Mouse (Mus musculus): ENCODE data around the gene Me3. TPM values are rescaled to one million over a fixed set of nuclear protein-coding genes. Genes with fewer than 3 reads are reported as not detected.

The Me3 gene
- polyA plus RNA-seq, 1 experiment: 55.4 TPM

DNA sequence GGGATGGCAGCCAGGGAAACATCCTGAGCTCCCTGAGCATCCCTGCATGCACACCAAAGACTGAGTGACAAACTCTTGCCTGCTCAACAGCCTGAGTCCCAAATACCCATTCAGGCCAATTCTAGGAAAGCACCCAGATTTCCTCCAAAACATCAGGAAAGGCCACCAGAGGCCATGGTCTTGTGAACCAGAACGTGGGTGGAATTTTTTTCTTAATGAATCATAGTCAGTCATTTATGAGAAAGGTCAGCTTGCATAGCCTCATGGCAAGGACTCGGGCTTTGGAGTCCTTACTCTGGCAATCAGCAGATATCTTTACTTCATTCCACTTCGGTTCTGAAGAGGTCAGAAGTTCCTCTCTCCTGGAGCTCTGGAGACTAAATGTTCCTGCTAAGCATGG, 218.3 kb downstream of the Me3 start:
- Histone ChIP-seq H3K27ac (replicated peaks; ENCODE audit: low read depth, low read length) (no peak overlapping the region), H3K4me3 (ENCODE audit: insufficient read depth, low read depth, low read length) (no peak overlapping the region), H3K4me1 (ENCODE audit: control insufficient read depth, insufficient read depth, insufficient read length, low read length) (peaks cover 4% of the 10 kb centered on the region; the same call in 1 of the 2 replicates)

DNA sequence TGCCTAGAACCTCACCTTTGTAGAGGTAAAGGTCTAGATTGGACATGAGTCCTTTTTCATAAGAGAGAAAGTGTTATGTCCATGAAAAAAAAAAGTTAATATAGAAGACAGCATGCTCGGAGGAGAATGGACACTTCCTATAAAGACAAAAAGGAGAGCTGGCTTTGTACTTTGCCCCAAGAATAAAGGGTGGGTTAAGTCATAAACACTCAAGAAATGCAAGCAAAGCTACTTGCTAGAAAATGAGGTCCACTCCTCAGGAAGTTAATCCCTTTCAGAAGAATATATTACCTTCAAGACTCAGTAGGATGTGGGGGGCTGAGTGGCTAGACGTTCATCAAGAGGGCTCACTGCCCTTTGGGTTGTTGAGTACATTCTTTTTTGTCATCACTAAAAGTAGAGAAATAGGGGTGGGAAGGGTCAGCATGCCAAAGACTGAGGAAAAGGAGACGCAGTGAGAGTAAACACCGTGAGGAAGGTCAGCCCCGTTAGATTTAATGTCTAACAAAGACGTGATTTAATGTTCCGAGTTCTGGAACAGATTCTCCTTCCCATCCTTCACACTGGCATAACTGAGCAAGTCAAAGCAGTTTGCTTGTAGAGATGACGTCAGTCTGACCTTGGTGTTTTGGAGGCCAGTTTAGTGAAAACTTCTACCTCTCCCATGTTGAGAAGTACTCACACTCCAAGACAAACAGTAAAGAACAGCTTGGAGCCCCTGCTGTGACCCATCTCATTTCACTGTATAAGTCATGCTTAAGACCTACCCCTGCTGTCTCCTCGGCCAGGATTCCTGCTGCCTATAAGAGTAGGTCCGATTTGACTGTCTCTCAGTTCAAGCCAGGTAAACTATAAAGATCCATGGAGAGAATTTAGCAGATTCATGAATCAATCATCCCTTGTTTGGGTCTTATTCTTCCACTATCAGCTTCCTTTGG, 220.2 kb downstream of the Me3 start:
- peaks cover 4% of the 10 kb centered on the region; the same call in 1 of the 2 replicates for H3K4me1 ChIP-seq (ENCODE audit: control insufficient read depth, insufficient read depth, insufficient read length, low read length)
- no peak overlapping the region for H3K4me3 ChIP-seq (ENCODE audit: insufficient read depth, low read depth, low read length)
- H3K27ac ChIP-seq (replicated peaks; ENCODE audit: low read depth, low read length): no peak overlapping the region

DNA sequence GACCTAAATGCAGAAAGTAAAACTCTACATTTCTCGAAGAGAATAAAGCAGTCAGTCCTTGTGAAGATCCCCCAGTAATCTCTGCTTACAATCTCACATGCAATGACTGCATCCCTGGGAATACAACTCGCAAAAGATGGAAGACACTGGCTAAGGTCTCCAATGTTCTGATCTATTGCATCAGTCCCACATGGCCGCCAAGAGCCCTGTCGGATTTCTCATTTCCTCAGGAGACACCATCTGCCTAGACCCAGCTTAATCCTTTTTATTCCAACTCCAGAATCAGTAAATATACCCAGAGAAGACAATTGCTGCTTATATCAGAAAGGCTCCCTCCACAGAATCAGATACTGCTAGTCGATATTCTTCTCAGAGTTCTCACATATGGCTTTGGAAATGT, 220.9 kb downstream of the Me3 start:
- no peak overlapping the region for H3K4me3 ChIP-seq (ENCODE audit: insufficient read depth, low read depth, low read length)
- peaks cover 4% of the 10 kb centered on the region; the same call in 1 of the 2 replicates for H3K4me1 ChIP-seq (ENCODE audit: control insufficient read depth, insufficient read depth, insufficient read length, low read length)
- no peak overlapping the region for H3K27ac ChIP-seq (replicated peaks; ENCODE audit: low read depth, low read length)

DNA sequence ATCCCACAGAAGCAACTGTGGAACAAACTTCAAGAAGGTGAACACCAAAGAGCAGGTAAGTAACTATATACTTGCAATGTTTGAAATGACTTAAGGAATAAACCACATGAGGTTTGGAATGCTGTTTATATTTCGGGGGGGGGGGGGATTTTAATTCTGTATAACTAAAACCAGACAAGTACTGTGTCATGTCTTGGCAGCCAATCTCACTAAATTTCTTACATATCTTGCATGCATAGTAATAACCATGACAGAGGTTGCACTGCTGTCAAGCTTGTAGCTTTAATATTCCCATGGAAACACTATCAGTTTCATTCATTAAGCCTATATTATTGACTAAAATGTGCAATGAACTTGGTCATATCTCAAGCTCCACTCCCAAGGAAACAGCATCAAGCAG, 223.0 kb downstream of the Me3 start:
- peaks cover 4% of the 10 kb centered on the region; the same call in 1 of the 2 replicates for H3K4me1 ChIP-seq (ENCODE audit: control insufficient read depth, insufficient read depth, insufficient read length, low read length)
- no peak overlapping the region for H3K4me3 ChIP-seq (ENCODE audit: insufficient read depth, low read depth, low read length)
- no peak overlapping the region for H3K27ac ChIP-seq (replicated peaks; ENCODE audit: low read depth, low read length)

DNA sequence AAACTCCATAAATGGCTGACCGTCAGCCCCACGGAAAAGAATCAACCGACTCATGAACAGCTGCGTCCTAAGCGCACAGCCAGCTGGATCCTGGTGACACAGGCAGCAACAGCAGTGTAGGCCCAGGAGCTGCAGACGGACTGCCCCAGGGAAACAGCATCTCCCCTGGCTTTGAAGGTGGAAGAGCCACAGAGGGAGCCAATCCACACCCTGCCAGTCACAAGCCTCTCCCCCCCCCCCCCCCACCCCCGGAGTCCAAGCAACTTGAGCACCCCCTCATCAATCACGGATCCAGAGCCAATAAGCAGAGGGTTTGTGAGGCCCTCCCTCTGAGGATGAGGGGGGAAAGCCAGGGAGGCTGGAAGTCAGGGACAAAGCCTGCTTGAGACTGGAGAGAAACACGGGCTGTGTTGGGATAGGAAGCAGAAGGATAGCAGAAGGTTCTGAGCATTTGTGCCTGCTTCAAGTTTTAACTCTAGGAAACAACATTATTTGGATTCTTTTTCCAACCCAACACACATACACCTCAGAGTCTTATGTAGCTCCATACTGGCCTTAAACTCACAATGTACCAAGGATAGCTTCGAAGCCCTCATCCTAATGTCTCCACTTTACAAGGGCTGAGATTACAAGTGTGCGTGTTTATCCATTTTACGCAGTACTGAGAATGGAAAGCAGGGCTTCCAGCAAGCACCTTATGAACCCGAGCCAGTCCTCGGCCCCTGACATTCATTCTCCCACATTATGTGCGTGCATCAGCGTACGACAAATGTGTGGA, 224.4 kb downstream of the Me3 start:
- Histone ChIP-seq H3K4me3 (ENCODE audit: insufficient read depth, low read depth, low read length) (no peak overlapping the region), H3K4me1 (ENCODE audit: control insufficient read depth, insufficient read depth, insufficient read length, low read length) (no peaks in the 10 kb centered on the region), H3K27ac (replicated peaks; ENCODE audit: low read depth, low read length) (no peak overlapping the region)

DNA sequence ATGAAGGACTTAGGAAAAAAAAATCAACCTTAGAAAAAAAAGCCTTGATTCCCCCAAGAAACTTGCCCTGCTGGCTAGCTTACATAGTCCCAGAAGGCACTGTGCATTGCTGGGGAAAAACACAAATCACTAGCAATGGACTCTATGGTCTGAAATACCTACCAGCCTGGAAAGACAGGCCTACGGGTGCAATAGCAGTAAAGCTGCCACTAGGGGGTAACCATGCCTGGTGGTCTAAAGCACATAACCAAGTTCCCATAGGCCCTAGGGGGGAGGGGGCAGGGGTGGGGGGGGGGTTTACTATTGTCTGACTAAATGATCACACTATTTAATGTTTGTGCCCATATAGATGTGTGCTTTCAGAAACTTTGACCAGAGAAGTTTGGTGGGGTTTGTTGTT, 232.6 kb downstream of the Me3 start:
- Histone ChIP-seq H3K4me3 (ENCODE audit: insufficient read depth, low read depth, low read length) (no peak overlapping the region), H3K27ac (replicated peaks; ENCODE audit: low read depth, low read length) (no peak overlapping the region), H3K4me1 (ENCODE audit: control insufficient read depth, insufficient read depth, insufficient read length, low read length) (no peaks in the 10 kb centered on the region)

DNA sequence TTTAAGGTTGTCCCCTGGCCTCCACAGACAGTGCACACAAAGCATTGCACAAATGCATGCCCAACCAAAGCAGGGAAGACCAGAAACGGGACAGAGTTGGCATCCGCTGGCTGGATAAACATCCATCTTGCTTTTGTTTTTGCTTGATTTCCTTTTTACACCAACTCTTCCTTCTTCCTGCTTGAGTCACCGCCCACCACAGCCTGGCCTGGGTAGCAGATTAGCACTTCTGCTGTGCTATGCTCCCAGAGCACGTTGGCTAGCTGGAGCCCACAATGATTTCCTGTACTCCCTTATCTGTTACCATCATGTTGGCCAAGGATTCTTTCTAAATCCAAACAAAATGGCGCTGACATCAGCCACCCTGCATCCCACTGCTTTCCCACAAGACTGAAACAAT, 235.0 kb downstream of the Me3 start:
- H3K4me1 ChIP-seq (ENCODE audit: control insufficient read depth, insufficient read depth, insufficient read length, low read length): no peaks in the 10 kb centered on the region
- no peak overlapping the region for H3K4me3 ChIP-seq (ENCODE audit: insufficient read depth, low read depth, low read length)
- no peak overlapping the region for H3K27ac ChIP-seq (replicated peaks; ENCODE audit: low read depth, low read length)

DNA sequence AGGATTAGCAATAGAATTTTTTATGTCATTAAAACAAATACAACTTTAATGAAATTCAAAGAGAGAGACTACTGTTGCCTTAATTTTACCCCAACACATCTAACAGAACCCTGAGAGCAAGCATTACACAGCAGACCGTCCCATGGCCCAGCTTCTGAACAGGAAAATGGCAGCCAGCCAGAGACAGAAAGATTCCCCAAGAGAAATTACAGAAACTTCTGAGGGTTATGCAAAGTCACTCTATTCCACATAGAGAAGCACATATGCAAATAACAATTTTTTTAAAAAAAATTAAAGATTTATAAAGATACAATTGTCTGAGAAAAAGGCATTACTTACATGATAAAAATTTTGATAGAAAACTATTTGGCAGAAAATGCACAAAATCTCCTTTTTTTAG, 247.5 kb downstream of the Me3 start:
- H3K4me3 ChIP-seq (ENCODE audit: insufficient read depth, low read depth, low read length): no peak overlapping the region
- H3K27ac ChIP-seq (replicated peaks; ENCODE audit: low read depth, low read length): no peak overlapping the region
- H3K4me1 ChIP-seq (ENCODE audit: control insufficient read depth, insufficient read depth, insufficient read length, low read length): no peaks in the 10 kb centered on the region

DNA sequence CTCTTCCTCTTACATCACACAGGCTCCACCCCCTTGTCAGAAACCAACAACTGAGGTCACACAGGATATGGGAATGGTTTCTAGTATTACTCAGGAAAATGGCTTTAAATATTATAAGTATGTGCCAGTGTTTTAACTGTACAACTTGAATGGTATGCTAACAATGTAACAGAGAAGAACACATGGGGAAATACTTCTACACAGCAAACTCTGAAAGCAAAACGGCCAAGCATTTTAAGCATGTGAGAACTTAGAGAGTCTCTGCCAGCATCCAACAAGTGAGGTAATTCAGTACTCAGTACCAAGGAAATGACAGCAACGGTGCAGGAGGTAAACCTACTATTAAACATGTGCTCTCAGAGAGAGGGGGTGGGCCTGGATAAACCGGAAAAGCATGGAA, 252.4 kb downstream of the Me3 start:
- no peaks in the 10 kb centered on the region; the same call in 1 of the 2 replicates for H3K4me1 ChIP-seq (ENCODE audit: control insufficient read depth, insufficient read depth, insufficient read length, low read length)
- no peak overlapping the region for H3K27ac ChIP-seq (replicated peaks; ENCODE audit: low read depth, low read length)
- H3K4me3 ChIP-seq (ENCODE audit: insufficient read depth, low read depth, low read length): no peak overlapping the region

DNA sequence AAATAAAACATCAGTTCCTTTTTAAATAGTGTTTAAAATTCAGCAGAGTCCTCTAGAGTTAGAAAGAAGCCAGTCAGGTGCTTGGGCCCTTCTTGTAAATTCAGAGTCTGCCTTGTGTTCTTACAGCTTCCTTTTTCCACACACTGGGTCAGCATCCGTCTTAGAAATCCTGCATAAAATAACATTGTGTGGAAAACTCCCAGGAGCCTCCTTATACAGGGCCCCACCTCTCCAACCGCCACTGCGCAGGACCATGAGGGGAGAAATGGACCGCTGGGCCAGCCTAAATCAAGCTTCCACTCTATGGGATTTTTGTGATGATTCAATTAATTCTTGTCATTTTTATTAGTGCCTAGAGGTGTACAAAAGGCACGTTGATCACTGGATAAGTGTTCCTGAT, 259.2 kb downstream of the Me3 start:
- Histone ChIP-seq H3K27ac (replicated peaks; ENCODE audit: low read depth, low read length) (no peak overlapping the region), H3K4me1 (ENCODE audit: control insufficient read depth, insufficient read depth, insufficient read length, low read length) (no peaks in the 10 kb centered on the region; the same call in 1 of the 2 replicates), H3K4me3 (ENCODE audit: insufficient read depth, low read depth, low read length) (no peak overlapping the region)

DNA sequence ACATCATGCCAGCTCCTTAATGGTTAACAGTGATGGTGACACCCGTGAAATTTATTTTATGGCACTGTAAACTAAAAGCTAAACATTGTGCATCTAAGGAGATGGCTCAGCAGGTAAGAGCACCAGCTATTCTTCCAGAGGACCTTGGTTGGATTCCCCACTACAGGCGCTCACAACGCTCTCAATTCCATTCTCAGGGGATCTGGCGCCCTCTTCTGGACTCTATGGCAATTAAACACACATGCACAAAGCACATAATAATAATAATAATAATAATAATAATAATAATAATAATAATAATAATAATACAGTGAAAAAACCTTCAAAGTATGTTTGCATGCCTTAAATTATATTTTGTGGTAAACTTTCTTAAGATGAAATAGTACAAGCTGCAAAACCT, 259.7 kb downstream of the Me3 start:
- Histone ChIP-seq H3K4me1 (ENCODE audit: control insufficient read depth, insufficient read depth, insufficient read length, low read length) (no peaks in the 10 kb centered on the region; the same call in 1 of the 2 replicates), H3K27ac (replicated peaks; ENCODE audit: low read depth, low read length) (no peak overlapping the region), H3K4me3 (ENCODE audit: insufficient read depth, low read depth, low read length) (no peak overlapping the region)

DNA sequence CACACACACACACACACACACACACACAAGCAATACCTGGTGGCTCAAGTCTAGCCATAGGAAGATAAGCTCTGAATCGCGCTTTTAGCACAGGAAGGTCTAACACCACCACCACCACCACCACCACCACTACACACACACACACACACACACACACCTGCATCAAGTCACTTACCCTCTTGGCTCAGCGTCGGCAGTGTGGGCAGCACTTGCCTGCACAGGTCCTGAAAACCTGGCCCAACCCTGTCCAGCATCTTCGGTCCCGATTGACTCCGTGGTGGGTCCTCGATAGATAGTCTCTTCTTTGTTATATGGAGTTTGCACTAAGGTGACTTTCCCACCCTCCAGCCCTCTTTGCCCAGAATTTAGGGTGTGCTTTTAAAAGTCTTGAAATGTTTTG, 270.8 kb downstream of the Me3 start:
- H3K4me1 ChIP-seq (ENCODE audit: control insufficient read depth, insufficient read depth, insufficient read length, low read length): 0 out of 2 replicates have a peak, but pooled peaks cover 2% of the 10 kb centered on the region
- no peak overlapping the region for H3K27ac ChIP-seq (replicated peaks; ENCODE audit: low read depth, low read length)
- no peak overlapping the region for H3K4me3 ChIP-seq (ENCODE audit: insufficient read depth, low read depth, low read length)

DNA sequence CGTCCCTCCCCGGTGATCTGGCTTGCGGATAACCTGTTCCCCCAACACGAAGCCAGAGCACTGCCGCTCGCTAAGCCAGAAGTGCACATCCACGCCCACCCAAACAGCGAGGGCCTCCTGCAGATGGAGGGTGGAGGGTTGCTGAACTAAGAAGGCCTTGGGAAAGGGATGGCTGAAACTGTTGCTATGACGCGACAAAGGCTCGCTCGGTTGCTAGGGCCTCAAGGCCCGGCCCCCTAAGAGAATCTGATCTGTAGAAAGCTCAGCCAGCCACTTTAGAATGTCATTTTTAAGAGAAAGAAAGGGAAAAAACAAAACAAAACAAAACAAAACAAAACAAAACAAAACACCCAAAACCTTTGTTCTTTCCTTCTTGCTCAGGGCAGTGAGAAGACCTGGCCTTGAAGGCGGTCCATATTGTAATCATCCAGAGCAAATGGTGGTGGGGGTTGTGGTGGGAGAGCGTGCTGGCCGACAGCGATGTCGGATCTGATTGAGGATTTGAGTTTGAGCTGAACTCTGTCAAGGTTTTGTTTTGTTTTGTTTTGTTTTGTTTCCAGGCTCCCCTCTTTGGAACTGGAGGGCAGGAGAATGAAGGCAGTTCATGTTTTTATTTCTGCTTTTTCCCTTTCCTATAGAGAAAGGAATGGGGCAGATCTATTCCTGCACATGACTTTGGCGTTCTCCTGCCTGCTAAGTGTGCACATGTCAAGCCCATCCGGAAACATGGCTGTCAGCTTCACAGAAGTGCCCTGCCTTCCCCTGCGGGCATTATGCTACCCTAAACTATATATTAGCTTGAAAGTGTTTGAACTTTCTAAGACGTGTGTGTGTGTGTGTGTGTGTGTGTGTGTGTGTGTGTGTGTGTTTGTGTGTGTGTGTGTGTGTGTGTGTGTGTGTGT, 271.5 kb downstream of the Me3 start, which contains the start of gene Ccdc81:
Ccdc81 (minus strand) TSS at position 188 of the 902 bp plus-strand sequence.
- Histone ChIP-seq H3K4me3 (ENCODE audit: insufficient read depth, low read depth, low read length) (no peak within 1 kb of the TSS), H3K27ac (replicated peaks; ENCODE audit: low read depth, low read length) (no peak within 1 kb of the TSS)

More for the DNA sequence above, 271.5 kb downstream of the Me3 start, which contains the start of gene Ccdc81:
- H3K4me1 ChIP-seq (ENCODE audit: control insufficient read depth, insufficient read depth, insufficient read length, low read length): 0 out of 2 replicates have a peak, but pooled peaks cover 2% of the 10 kb centered on the region

Measured in brown adipose tissue, adult 24 weeks (tissue).